Mouse (Mus musculus): ENCODE results near the gene Gm3435. TPM values are rescaled to one million over a fixed set of nuclear protein-coding genes. Genes with fewer than 3 reads are reported as not detected.
"Not testable (repeated sequence)": the region's sequence is repeated elsewhere in the genome, so short reads cannot be mapped to it uniquely, and the experiment has no call there.

Gm3435 gene
- 2.7 TPM for polyA plus RNA-seq (2012; fragmentation: generic; extraction: Trizol)
- long read RNA-seq, experiment 1, partial matches to known transcripts = 3 of 4 reads
- long read RNA-seq, experiment 1, other reads (novel, unspliced or antisense) = 1 of 4 reads
- long read RNA-seq, experiment 2, partial matches to known transcripts = 6 of 7 reads
- long read RNA-seq, experiment 2, other reads (novel, unspliced or antisense) = 1 of 7 reads

GRCm38 (mm10) chr17:15009706-15010413 lies at the start of gene Gm3435:
TSS of gene Gm3435 (plus strand) at chr17:15010176.
- H3K27me3 ChIP-seq (ENCODE audit: control insufficient read depth, insufficient read depth, insufficient read length); H3K36me3 ChIP-seq (ENCODE audit: control insufficient read depth, insufficient read depth); H3ac ChIP-seq (ENCODE audit: control insufficient read depth, insufficient read length, low read depth); H3K4me3 ChIP-seq (ENCODE audit: insufficient read depth, poor library complexity, severe bottlenecking); H3K79me3 ChIP-seq (ENCODE audit: low read depth); H3K79me2 ChIP-seq (ENCODE audit: control insufficient read depth, insufficient read depth): not testable (repeated sequence)

- Histone ChIP-seq H3K36me3 (ENCODE audit: control insufficient read depth, insufficient read depth) (peaks cover 29% of the 10 kb centered on the region), H3K4me3 (ENCODE audit: insufficient read depth, poor library complexity, severe bottlenecking) (peak overlapping the region; percentile 55), H3K79me2 (ENCODE audit: control insufficient read depth, insufficient read depth) (peaks cover 52% of the 10 kb centered on the region), H3K27me3 (ENCODE audit: control insufficient read depth, insufficient read depth, insufficient read length) (no peaks in the 10 kb centered on the region), H3K79me3 (ENCODE audit: low read depth) (peaks cover 30% of the 10 kb centered on the region), H3ac (ENCODE audit: control insufficient read depth, insufficient read length, low read depth) (peak overlapping the region; percentile 71)
- TF ChIP-seq CTCF (IDR thresholded peaks at IDR 0.05; ENCODE audit: control insufficient read depth, insufficient read depth, insufficient read length) (no peak), USF1 (IDR thresholded peaks at IDR 0.05; ENCODE audit: low read depth) (no peak), MYOG (IDR thresholded peaks at IDR 0.05; ENCODE audit: control insufficient read depth, extremely low read depth, insufficient read length) (no peak), MYOD1 (IDR thresholded peaks at IDR 0.05; ENCODE audit: control insufficient read depth, insufficient read length, low read depth) (no peak), CEBPB (IDR thresholded peaks at IDR 0.05; ENCODE audit: low read depth) (no peak), MAX (IDR thresholded peaks at IDR 0.05) (no peak), FOSL1 (IDR thresholded peaks at IDR 0.05; ENCODE audit: insufficient read depth, low read length, poor library complexity, severe bottlenecking) (no peak)
Measured at GRCm38 (mm10) chr17:14960520-14960919, 49.5 kb upstream of the Gm3435 start.

- peaks cover 47% of the 10 kb centered on the region for H3K79me2 ChIP-seq (ENCODE audit: control insufficient read depth, insufficient read depth)
- peak within 1 kb of the TSS; percentile 55 for H3K4me3 ChIP-seq (ENCODE audit: insufficient read depth, poor library complexity, severe bottlenecking)
- H3K27me3 ChIP-seq (ENCODE audit: control insufficient read depth, insufficient read depth, insufficient read length) = not testable (repeated sequence)
- peaks cover 28% of the 10 kb centered on the region for H3K36me3 ChIP-seq (ENCODE audit: control insufficient read depth, insufficient read depth)
- H3ac ChIP-seq (ENCODE audit: control insufficient read depth, insufficient read length, low read depth) = peak within 1 kb of the TSS; percentile 93
- peaks cover 30% of the 10 kb centered on the region for H3K79me3 ChIP-seq (ENCODE audit: low read depth)
Measured at GRCm38 (mm10) chr17:14960951-14961556, 48.9 kb upstream of the Gm3435 start, which contains the start of gene Phf10. TSS of gene Phf10 (minus strand) at chr17:14961273.

GRCm38 (mm10) chr17:14961557-14962154 lies 48.3 kb upstream of the Gm3435 start:
- not testable (repeated sequence) for H3ac ChIP-seq (ENCODE audit: control insufficient read depth, insufficient read length, low read depth); H3K27me3 ChIP-seq (ENCODE audit: control insufficient read depth, insufficient read depth, insufficient read length); H3K4me3 ChIP-seq (ENCODE audit: insufficient read depth, poor library complexity, severe bottlenecking)
- peaks cover 25% of the 10 kb centered on the region for H3K79me3 ChIP-seq (ENCODE audit: low read depth)
- peaks cover 22% of the 10 kb centered on the region for H3K36me3 ChIP-seq (ENCODE audit: control insufficient read depth, insufficient read depth)
- H3K79me2 ChIP-seq (ENCODE audit: control insufficient read depth, insufficient read depth) = peaks cover 41% of the 10 kb centered on the region

GRCm38 (mm10) chr17:14968373-14968913 lies 41.5 kb upstream of the Gm3435 start:
- not testable (repeated sequence) for H3K36me3 ChIP-seq (ENCODE audit: control insufficient read depth, insufficient read depth); H3K79me3 ChIP-seq (ENCODE audit: low read depth); H3K4me3 ChIP-seq (ENCODE audit: insufficient read depth, poor library complexity, severe bottlenecking); H3K27me3 ChIP-seq (ENCODE audit: control insufficient read depth, insufficient read depth, insufficient read length); H3K79me2 ChIP-seq (ENCODE audit: control insufficient read depth, insufficient read depth); H3ac ChIP-seq (ENCODE audit: control insufficient read depth, insufficient read length, low read depth)

- H3K36me3 ChIP-seq (ENCODE audit: control insufficient read depth, insufficient read depth); H3K27me3 ChIP-seq (ENCODE audit: control insufficient read depth, insufficient read depth, insufficient read length); H3K79me2 ChIP-seq (ENCODE audit: control insufficient read depth, insufficient read depth); H3ac ChIP-seq (ENCODE audit: control insufficient read depth, insufficient read length, low read depth); H3K79me3 ChIP-seq (ENCODE audit: low read depth): not testable (repeated sequence)
- H3K4me3 ChIP-seq (ENCODE audit: insufficient read depth, poor library complexity, severe bottlenecking) = peak overlapping the region; percentile 18
Measured at GRCm38 (mm10) chr17:14977718-14978361, 32.1 kb upstream of the Gm3435 start.

- peak within 1 kb of the TSS; percentile 18 for H3K4me3 ChIP-seq (ENCODE audit: insufficient read depth, poor library complexity, severe bottlenecking)
- H3K79me2 ChIP-seq (ENCODE audit: control insufficient read depth, insufficient read depth); H3ac ChIP-seq (ENCODE audit: control insufficient read depth, insufficient read length, low read depth); H3K79me3 ChIP-seq (ENCODE audit: low read depth); H3K27me3 ChIP-seq (ENCODE audit: control insufficient read depth, insufficient read depth, insufficient read length); H3K36me3 ChIP-seq (ENCODE audit: control insufficient read depth, insufficient read depth): not testable (repeated sequence)
Measured at GRCm38 (mm10) chr17:14978362-14979038, 31.5 kb upstream of the Gm3435 start, which contains the start of the genes 9030025P20Rik and Gm3417. TSS of gene 9030025P20Rik (plus strand) at chr17:14978468. TSS of gene Gm3417 (minus strand) at chr17:14978790.

GRCm38 (mm10) chr17:14990116-14990702 lies 19.8 kb upstream of the Gm3435 start:
- not testable (repeated sequence) for H3K27me3 ChIP-seq (ENCODE audit: control insufficient read depth, insufficient read depth, insufficient read length); H3K36me3 ChIP-seq (ENCODE audit: control insufficient read depth, insufficient read depth); H3K79me2 ChIP-seq (ENCODE audit: control insufficient read depth, insufficient read depth); H3K4me3 ChIP-seq (ENCODE audit: insufficient read depth, poor library complexity, severe bottlenecking); H3ac ChIP-seq (ENCODE audit: control insufficient read depth, insufficient read length, low read depth); H3K79me3 ChIP-seq (ENCODE audit: low read depth)

Measured in C2C12 (cell line).